Mouse (Mus musculus) embryo, embryonic 9.5 days (tissue): ENCODE data around the gene Olfr190.
"Not testable (repeated sequence)": the region's sequence is repeated elsewhere in the genome, so short reads cannot be mapped to it uniquely, and the experiment has no call there.

Source experiments
- DNase-seq: peaks from one replicate; pipeline ENCODE4 v3.0.0-alpha.2; 2017; ENCODE audit errors: extremely low spot score

Olfr190 gene

GRCm38 (mm10) chr16:59077905-59078304 is at the start of gene Olfr190:
Olfr190 (minus strand) TSS chr16:59078005.
- DNase-seq: no peak

DNA sequence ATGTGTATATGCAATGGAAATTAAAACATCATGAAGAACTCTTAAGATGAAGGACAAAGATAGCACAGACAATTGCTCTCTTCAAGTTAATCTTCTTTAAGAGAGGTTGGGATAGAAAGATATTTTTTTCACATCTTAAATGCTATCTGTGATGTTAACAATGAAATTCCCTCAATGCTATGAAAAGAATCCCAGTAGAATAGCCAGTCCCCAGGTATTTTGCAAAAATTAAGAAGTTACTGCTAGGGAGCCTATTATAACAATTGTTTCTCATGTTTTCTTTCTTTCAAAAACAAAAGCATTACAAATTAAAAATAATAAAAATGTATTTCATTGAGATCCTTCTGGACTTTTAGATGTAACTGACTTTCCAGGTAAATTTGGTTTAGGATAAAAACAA is 43.2 kb upstream of the Olfr190 start, which contains the start of gene Olfr194:
Olfr194 (minus strand) TSS at position 101 of the 400 bp plus-strand sequence.
- no peak for DNase-seq

DNA sequence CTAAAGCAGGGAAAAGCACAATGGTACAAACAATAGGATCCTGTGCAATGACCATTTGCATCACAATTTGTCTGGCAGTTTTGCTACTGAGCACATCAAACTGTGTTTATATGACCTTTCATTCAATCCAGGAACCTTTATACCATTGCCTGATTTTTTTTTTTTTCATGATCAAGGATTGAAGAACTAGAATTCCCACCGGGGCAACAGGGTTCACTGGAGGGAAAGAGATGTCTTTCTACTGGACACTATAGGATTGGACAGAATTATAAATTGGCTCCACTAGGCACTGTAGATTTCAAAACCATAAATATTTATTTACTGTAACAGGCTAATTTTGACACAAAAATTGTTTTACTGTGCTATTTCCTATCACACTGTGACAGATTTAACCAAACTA is 34.0 kb upstream of the Olfr190 start, which contains the start of gene Olfr193:
Olfr193 (minus strand) TSS at position 101 of the 400 bp plus-strand sequence.
- no peak for DNase-seq

DNA sequence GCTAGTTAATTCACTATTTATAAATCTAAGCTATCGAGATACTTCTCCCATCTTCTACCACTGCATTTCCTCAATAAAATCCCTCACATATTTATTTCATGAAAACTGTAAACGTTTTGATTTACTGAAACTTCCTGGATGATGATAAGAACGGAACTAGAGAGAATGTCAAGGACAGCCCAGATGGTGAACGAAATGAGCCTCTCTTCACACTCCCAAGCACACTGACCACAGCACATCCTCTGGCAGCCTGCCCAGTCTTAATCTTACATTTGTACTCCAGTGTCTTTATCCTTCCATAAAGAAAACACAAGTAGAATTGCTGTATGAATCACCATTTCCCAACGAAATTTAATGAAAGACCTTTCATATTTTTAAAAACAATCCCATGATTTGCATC is 30.7 kb upstream of the Olfr190 start:
- not testable (repeated sequence) for DNase-seq

GRCm38 (mm10) chr16:59105312-59105711 is 27.5 kb upstream of the Olfr190 start:
- no peak for DNase-seq

DNA sequence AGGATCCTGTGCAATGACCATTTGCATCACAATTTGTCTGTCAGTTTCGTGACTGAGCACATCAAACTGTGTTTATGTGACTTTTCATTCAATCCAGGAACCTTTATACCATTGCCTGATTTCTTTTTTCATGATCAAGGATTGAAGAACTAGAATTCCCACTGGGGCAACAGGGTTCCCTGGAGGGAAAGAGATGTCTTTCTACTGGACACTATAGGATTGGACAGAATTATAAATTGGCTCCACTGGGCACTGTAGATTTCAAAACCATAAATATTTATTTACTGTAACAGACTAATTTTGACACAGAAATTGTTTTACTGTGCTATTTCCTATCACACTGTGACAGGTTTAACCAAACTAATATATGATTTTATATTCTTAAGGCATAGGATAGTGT is 11.9 kb upstream of the Olfr190 start, which contains the start of gene Olfr191:
Olfr191 (minus strand) TSS at position 101 of the 400 bp plus-strand sequence.
- not testable (repeated sequence) for DNase-seq

- DNase-seq: not testable (repeated sequence)
Measured at GRCm38 (mm10) chr16:59081113-59081512, 3.3 kb upstream of the Olfr190 start.

DNA sequence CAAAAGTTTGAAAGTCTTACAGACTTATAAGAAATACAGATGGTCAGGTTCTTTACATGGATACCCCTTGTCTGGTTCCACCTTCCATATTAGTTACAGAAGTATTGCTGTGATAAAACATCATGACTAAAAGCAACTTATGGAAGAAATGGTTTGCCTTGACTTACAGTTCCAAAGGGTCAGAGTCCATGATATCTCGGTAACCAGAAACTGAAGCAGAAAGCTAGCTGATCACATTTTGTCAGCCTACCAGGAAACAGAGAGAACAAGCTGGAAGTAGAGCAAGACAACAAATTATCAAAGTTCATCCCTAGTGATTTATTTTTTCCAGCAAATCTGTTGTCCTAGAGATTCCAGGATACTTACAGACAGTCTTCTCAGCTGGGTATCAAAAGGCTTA is 4.3 kb downstream of the Olfr190 start:
- DNase-seq: no peak

- no peak for DNase-seq
Measured at GRCm38 (mm10) chr16:59071755-59072154, 6.0 kb downstream of the Olfr190 start.

GRCm38 (mm10) chr16:59062411-59062810 is 15.4 kb downstream of the Olfr190 start:
- not testable (repeated sequence) for DNase-seq

DNA sequence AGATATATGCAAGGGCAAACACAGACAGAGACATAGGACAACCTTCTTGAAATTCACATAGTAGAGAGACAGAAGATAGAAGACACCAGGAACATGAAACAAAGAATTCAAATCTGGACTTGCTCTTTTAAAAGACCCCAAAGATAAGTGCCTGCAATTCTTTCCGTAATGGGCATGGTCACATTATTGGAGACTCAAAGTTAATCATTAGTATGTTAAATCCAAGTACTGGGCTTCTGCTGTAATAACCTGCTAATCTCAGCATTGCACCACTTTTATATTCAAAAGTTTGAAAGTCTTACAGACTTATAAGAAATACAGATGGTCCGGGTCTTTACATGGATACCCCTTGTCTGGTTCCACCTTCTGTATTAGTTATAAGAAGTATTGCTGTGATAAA is 28.5 kb downstream of the Olfr190 start:
- not testable (repeated sequence) for DNase-seq

GRCm38 (mm10) chr16:59048860-59049259 is 28.9 kb downstream of the Olfr190 start:
- DNase-seq: no peak

DNA sequence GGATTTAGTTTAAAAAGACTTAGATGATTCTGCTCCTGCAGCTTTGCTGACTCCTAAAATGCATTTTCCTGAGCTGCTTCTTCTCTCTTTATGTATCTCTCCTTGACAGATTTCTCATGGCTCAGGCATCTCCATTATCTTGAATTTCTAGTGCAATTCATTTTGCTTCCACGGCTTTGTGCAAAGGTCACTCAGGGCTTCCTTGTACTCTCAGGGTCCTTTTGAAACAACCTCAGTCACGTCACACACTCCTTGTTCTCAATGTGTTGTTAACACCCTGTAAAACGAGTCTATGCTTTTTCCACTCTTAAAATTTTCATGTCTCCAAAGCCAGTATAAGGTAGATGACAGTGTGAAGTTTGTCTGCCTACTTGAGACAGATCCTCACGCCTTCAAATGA is 30.2 kb downstream of the Olfr190 start:
- no peak for DNase-seq

GRCm38 (mm10) chr16:59045835-59046234 is 32.0 kb downstream of the Olfr190 start:
- DNase-seq: no peak

DNA sequence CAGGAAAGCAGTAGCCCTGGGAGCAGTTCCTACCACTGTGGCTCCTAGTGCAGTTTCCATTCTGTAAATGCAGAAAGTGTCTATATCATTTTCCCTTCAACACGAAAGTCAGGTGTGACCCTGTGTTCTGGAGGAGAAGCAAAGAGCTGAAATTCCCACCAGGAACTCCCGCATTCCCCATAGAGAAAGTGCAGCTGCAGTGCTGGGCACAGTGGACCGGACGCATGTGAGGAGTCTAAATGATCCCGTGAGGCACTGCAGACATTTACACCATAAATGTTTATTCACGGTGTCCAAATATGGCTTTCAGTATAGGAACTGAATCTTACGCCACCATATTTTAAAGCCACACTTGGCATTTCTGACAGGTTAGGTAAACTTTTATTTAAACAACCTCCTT is 38.1 kb downstream of the Olfr190 start, which contains the start of gene Olfr187:
Olfr187 (minus strand) TSS at position 58 of the 400 bp plus-strand sequence.
- no peak for DNase-seq

DNA sequence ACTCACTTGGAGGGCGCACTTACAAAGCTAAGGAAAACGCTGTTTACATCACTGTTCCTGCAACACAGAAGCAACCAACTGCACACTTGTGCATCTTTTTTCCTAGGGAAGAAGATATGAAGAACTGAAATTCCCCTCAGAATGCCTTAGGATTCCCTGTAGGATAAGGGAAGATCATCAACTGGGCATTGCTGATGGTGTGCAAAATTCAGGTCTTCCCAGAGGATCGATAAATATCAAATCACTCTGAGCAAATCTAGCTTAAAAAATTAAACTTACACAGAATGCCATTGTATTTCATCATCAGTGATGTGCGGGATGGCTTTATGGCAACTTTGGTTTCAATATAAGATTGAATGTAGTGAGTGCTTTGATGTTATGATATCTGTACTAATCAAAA is 47.6 kb downstream of the Olfr190 start, which contains the start of gene Olfr186:
Olfr186 (minus strand) TSS at position 101 of the 400 bp plus-strand sequence.
- no peak for DNase-seq
